Mouse (Mus musculus) kidney, postnatal 4 days (tissue): Measurements from ENCODE around the gene Vps35l.

Experiments used
- DNase-seq, 2 experiments: peaks; one replicate each; pipeline ENCODE4 v3.0.0; 2021; ENCODE audit warnings: mixed read lengths in 2 of 2

The Vps35l gene

DNA sequence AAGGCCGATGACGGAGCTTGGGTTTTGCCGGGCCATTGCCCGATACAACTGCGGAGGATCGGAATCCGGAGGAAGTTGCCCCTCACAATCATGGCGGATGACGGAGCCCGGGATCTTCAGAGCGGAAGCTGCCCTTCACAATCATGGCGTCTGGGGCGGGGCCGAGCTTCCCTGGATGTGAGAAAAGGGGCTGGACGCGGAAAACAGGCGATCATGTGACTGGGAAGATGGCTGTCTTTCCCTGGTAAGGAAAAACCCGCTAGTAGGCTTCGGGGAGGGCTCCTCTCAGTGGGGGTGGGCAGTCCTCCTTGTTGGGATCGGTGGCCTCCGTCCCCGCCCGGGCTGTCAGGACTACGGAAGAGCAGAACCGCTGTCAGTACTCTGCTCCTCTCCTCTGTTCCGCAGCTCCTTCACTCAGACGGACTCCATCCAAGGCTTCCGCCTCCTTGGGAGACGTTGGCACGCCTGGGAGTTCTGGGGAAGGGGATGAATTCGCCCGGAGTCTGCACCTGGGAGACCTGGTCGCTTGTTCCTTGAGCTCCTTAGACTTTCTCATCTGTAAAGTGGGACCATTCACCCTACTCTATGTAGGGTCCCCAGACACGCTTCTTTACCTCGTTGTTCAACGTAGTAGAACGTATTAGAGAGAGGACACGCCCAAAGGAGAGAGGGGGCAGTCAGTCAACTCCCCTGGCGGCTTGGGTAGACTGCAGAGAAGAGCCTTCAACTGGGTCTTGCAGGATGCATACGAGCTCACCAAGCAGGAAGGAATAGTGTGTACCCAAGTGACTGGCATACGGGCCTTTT, 709 bp downstream of the Vps35l start:
- DNase-seq: peak; percentile 99

DNA sequence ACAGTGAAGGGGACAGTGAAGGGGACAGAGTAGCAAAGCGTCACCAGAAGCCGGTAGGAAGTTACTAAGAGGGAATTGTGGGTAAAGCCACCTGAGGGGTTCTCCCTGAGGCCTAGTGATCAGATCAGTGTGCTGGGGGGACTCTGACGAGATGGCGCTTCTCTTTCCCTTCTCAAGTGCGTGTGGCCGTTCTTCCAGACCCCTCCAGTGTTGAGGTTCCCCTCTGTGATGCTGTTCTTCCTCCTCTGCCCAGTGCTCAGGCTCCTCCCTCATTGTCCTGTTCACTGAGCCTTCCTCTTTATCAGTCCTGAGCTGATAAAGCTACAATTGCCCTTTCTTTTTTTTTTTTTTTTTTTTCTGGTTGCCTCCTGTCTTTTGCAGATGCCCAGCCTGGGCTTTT, 2.3 kb downstream of the Vps35l start:
- no peak for DNase-seq

DNA sequence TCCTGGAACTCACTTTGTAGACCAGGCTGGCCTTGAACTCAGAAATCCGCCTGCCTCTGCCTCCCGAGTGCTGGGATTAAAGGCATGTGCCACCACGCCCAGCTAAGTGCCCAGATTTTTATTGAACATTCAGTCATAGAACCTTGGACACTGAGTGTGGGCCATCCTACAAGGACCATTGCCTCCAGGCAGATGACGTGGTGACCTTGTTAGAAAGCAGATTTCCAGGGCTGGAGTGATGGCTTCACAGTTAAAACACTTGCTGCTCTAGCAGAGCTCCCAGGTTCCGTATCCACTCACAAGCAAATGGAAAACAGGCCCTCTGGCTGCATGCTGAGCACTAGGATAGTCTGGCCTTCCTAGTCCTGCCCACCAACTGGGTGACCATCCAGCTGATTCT, 4.7 kb downstream of the Vps35l start:
- no peak for DNase-seq

DNA sequence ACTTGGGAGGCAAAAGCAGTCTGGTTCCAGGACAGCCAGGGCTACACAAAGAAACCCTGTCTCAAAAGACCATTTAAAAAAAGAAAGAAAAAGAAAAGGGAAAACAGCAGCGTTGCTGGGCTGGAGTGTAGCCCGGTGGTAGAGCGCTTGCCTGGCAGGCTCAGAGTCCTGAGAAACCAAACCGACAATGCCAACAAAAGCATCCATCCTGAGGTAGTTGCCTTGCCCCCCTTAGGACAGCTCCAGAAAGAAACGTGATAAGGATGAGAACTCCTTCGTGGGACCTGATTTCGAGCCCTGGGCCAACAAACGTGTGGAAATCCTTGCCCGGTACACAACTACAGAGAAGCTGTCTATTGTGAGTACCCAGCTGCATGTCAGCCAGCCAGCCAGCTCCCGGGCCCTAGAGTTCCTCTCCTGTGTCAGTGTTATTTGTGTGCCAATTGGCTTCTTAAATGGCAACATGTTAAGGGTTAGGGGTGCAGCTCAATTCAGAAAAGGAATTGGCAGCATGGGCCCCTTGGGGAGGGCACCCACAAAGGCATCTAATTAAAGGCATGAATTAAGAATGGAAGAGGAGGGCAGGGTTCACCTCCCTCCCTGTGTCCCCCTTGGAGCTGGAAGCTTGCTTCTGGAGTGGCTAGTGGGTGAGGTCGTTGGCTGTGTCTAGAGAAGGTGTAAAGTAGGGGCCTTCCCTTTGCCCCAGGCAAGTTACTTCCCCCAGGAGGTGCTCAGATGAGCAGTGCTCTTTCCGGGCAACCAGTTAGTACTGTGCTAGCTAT, 8.1 kb downstream of the Vps35l start:
- no peak for DNase-seq

DNA sequence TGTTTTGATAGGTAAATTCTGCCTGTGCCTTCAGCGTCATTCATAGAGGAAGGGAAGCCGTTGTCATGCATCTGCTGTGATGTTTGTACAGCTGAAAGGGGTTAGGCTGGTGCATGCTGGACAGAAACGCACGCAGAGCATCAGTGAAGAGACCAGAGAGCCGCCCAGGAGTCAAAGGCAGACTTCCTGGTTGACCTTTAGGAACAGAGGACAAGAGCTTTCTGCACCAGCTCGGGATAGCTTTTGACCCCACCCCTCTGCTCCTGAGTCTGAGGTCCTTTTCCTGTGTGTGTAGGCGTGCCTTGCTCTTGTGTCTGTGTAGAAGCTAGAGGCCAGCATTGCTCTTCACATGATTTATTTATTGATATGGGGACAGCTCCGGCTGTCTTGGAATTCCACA, 9.7 kb downstream of the Vps35l start:
- DNase-seq: no peak

DNA sequence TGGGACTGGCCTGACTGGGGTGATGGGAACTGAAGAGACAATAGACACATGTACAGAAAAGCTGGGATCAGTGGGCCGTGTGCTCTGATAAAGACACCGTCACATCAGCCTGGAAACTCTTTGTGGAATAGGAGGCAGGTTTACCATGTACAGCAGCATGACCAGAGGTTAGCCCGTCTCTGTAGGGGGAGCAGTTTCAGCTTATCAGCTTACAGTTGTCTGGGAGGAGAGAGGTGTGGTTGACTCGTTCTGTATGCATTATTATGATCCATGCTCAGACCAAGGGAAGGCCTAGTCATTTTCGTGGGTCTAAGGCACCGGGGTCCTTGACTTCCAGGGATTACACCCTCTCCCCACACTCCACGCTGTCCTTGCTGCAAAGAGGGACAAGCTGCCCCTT, 11.6 kb downstream of the Vps35l start:
- no peak for DNase-seq

DNA sequence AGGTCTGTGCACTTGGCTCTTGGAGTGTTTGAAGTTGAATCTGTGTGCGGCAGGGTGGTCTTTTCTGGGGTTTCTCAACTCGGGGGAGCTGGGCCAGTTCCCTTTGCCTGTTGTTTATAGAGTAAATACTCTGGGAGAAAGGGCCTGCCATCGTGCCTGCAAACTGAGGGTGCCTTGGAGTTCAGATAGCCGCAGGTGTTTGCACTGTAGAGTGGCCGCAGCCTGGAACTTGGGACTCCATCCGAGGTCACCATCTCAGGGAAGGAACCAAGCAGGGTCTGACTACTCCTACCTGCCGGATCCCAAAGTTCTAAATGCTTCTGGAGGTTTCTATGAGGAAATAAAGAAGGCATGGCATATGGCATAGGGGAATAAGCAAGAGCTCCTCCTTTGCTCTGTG, 15.7 kb downstream of the Vps35l start:
- DNase-seq: no peak

DNA sequence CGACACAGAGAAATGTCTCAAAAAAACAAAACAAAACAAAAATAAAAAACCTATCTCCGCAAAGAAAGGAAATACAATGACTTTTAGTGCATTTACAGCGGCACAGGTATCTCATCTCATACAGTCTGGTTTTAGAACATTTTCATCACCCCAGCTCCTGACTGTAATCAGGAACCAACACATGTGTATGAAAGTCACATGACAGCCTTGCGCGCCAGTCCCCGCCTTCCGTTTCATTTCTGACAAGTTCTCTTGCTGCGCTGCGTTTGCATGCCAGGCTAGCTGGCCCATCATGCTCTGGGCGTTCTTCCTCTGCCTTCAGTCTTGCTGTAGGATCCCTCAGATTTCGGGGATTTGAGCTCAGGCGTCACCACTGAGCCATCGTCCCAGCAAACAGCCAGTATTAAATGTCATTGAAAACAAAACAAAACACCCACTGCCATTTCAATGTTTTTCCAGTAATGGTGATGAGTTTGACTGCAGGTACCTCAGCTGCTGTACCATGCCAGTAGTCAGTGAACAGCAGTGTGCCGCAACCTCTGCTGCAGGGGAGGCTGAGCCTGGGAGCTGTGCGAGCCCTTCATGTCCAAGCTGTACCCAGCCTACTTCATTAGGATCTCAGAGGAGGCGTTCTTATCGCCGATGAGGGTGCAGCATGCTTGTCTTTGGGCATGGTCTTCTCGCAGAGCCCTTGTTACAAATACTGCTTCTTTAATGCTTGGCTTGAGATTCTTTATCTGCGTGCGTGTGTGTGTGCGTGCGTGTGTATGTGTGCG, 16.7 kb downstream of the Vps35l start:
- DNase-seq: no peak

DNA sequence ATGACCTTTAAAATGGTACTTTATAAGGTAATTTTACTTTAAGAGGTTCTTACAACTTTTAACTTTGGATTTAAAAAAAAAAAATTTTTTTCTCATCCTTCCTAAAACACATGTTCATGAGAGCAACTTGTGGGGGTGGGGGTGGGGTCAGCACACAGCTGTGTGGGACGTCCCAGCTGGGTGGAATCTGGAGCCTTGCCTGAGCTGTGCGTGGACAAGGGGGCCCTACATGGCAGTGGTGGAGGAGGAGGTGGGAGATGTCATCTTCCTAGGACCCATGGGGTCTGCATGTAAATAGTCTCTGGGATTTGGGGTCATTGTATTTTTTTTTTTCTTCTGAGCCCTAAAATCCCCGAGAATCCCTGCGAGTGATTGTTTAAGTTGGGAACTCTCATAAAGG, 18.3 kb downstream of the Vps35l start:
- DNase-seq: no peak

DNA sequence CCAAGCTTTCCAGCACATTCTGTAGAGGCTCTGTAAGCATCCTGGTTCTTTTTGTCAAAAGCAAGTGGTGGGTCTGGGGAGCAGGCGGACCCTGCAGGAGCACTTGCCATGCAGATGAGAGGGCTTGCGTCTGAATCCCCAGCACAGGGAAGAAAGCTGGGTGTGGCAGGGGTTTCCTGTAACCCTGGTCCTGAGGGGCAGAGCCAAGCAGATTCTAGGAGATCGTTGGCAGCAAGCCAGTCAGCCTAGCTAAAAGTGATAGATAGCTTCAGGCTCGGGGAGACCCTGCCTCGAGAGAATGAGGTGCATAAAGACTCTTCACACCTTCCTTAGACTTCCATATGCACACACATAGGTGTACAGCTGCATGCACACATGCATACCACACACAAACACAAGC, 19.3 kb downstream of the Vps35l start:
- DNase-seq: no peak

DNA sequence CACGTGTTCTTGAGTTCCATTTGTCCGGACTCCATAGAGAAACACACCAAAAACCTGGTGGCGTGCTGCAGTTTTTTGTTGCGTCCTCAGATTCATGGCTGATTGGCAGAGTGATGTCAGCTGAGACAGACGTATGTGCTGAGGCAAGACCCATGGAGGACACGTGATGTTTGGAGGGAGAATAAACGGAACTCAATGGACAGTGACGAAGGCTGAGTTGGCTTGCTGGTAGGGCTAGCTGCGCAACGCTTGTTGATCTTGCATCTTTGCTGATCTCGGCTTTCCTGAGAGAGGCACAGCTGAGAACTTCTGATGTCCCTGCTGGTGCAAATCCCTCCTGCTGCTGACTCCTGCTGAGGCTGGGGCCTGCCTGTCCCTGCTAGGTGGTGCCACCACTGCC, 23.9 kb downstream of the Vps35l start:
- DNase-seq: peak in 1 of 2 experiments; percentile 14

DNA sequence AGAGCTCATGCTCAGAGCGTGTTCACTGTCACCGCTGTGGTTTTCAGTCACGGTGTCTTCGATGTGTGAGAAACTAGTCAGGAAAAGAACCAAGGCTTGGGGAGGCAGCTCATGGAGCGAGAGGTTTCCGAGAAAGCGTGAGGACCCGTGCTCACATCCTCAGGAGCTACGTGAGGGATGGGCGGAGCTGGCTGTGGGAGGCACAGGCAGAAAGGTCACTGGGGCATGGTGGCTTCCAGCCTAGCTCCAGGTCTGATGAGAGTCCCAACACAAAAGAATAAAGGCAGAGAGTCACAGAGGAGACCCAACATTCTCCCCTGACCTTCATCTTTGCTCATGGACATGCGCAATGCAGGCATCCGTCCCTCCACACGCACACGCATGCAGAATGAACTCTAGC, 24.7 kb downstream of the Vps35l start:
- peak in 1 of 2 experiments; percentile 21 for DNase-seq

DNA sequence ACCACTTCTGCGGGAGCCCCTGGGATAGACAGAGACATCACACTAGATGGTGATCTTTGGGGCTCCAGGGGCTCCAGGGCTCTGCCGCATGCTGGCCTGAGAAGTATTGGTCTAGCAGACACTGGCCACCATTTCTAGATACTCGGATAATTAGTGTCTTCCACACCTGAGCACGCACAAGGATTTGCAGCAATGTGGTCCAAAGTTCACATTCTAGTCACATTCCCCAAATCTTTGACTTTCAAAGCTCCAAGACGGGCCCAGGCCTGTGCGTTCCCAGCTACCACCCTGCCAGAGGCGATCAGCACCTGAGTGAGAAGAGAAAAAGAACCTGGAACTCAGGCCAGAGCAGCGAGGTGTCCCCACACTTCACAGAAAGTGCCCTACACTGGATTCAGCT, 25.6 kb downstream of the Vps35l start:
- DNase-seq: peak in 1 of 2 experiments; percentile 41

DNA sequence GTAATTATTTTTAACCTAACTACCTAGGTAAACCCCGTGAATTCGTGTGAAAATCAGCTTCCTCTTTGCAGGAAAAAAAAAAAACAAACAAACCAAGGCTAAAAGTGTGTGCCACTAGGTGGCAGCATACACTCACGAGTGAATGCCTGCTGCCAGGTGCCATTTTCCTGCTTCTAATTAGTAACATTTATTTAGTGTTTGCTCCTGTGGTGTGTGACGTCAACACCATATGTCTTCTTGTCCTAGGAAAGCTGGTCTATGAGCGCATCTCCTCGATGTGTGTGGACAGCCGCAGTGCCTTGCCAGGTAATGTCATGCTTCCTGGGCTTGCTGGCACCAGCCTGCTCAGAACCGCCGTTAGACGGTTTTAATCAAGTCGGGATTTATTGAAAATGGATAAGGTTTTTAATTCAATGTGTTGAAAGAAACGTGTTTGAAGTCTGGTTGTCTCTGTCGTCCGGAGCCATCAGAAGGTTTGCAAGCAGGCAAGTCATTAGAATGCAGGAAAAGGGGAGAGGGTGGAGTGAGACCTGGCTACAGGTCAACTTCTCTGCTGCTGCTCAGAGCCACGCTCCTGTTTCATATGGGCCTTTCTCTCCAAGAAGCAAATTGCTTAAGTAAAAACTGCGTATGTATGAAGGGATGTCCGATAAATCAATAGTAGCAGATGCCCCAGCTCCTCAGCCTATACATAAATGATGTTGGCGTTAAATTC, 26.2 kb downstream of the Vps35l start:
- peak; percentile 74 to 82 for DNase-seq

DNA sequence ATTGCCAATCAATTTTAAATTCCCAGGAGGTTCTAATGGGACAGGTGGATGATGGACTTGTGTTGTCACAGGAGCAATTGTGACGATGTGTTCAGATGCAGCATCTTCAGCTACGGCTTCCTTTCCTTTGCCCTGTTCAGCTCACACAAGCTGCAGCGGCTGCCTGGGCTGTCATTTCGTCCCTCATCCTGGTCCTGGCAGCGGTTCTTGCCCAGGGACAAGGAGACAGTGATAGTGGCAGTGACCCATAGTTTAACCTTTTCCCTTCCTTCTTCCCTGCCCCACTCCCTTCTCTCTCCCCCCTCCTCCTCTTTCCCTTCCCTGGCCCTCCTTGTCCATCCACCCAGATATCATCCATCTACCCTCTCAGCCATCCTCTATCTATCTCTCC, 26.8 kb downstream of the Vps35l start:
- DNase-seq: no peak

DNA sequence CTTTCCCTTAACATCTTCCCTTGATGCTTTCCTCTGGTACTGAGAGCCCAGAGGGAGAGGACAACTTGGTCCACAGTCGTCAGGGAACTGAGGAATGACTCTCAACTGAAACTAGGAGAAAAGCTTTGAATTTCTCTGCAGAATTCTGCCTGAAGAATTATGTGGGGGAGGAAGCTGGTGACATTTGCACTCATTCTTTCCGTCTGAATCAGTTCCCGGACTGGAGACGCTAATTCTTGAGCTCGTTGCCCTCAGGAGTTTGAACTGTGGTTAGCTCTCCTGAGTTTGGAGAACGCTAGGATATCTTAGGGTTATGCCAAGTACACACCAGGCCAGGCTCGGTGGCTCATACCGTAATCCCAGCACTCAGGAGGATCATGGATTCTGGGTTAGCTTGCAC, 29.2 kb downstream of the Vps35l start:
- DNase-seq: no peak

DNA sequence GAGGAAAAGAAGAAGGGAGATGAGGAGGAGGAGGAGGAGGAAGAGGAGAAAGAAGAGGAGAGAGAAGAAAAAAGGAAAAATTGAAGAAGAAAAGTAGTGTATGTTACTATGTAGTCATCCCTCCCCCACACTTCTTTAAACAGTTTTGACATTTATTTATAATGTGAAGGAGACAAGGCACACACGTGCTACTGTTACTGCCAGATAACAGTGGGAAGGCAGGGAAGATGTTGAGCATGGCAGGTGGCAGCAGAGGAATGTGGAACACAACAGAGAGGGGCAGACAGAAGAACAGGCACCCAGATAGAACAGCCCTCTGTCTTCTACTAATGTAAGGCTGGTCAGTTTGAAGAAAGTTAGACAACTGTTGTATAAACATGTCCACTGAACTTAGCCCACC, 29.6 kb downstream of the Vps35l start:
- no peak for DNase-seq

DNA sequence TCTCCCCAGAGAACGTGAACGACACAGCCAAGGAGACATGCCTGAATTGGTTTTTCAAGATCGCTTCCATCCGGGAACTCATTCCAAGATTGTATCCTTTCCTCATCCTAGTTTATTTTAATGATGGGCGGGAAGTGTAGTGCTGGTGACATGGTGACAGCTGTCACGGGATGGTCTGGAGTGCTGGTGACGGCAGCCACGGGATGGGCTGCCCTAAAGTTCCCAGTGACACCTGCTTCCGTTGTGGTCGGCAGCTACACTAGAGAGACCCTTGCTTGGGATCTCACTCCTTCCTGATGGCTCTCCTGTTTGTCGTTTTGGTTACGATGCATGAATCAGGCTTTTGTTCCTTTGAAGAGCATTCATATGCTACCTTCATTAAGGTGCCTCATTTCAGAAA, 33.0 kb downstream of the Vps35l start:
- no peak for DNase-seq

DNA sequence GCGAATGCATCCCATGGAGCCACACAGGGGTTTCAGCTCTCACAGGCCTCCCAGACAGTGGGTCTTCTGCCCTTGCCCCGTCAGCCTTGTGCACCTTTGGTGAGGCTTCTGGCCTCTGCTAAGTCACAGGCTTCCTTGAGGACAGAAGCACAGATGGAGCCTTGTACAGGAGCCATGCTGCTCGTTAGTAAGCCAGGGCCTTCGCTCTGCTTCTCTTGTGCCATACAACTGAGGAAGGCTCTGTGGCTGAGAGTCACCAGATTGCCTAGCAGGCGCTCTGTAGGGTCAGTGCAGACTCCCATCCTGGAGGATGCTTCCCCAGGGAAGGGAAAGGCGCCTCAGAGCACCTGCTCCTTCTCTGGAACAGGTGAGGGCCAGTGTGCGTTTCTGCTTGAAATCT, 36.0 kb downstream of the Vps35l start:
- DNase-seq: no peak

DNA sequence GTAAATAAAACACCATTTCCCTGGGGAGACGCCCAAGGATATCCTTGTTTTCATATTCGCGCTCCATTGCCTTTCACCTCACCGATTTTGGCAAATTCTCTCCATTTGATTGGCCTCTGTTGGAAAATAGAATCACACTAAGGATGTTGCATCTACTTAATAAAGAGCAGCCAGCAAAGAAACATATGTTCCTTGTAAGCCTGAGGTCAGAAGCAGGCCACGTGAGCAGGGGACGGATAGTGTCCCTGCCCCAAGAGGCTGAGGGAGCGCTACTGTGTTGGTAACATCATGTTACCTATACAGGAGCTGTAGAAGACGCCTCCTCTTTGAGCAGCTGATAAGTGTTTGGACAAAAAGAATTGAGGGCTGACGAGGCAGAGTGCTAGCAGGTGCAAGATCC, 36.5 kb downstream of the Vps35l start:
- no peak for DNase-seq

DNA sequence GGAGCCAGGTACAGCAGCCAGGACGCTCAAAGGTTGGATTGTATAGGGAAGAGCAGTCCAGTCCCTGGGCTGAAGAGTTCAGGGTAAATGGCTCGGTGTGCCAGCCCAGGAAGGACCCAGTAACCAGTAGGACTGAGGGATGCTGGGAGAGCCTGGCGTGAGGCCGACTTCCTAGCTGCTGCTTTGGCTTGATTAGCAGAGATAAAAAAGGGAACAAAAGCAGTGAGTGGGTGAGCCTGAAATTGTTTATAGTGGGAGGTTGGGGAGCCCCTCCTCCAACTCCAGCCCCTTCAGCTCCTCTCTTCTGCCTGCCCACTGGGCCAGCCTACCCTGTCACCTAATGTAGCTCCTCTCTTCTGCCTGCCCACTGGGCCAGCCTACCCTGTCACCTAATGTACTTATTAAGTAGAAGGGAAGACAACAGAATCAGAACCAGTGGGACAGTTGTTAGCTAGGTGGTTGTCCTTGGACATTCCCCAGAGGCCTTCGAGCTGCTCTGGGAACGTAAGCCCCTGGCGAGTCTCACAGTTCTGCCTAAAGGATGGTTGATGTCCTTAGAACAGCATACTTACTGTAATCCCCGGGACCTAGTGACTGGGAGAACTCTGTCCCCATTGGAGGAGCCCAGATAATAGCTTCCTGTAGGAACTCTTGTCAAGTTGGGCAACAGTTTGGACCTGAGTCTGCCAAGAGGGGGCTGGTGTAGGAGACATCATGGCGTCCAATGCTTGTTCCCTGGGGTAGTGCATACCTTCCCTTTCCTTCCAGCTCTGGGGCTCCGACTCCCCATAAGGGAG, 37.8 kb downstream of the Vps35l start:
- peak; percentile 17 to 47 for DNase-seq

DNA sequence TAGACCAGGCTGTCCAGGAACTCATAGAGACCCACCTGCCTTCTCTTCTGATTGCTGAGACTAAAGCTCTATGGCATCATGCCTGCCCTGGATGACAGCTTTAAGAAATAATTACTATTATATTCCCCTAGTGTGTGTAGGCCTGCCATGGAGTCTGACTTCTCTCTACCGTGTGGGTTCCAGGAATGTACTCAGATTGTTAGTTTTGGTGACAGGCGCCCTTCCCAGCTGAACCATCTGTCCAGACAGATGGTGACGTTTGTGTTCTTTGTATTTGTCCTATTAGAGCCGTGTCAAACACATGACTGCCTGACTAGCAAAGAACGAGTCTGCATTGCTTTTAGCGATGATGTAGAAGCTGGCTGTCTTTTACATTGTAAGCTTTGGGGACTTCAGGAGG, 38.5 kb downstream of the Vps35l start:
- no peak for DNase-seq
